Mouse (Mus musculus) heart, embryonic 12.5 days (tissue): ENCODE results near the gene Myh6. TPM values are rescaled to one million over a fixed set of nuclear protein-coding genes. Genes with fewer than 3 reads are reported as not detected.
A peak's percentile ranks its signal among the peaks of the same experiment; 100 is the strongest.
"Not testable (repeated sequence)": the region's sequence is repeated elsewhere in the genome, so short reads cannot be mapped to it uniquely, and the experiment has no call there.

ENCODE experiments used
- ATAC-seq: fragments of 200-750 bp; cut with Nextera tagmentation; 2 replicates; pipeline ENCODE4 v1.8.0; 2017; ENCODE audit warnings: moderate TSS enrichment, moderate library complexity; ENCODE audit not compliant: insufficient number of reproducible peaks, low FRiP score
- H3K27ac ChIP-seq: fragments of 300-500 bp; sonication (generic); 2 replicates; pipeline ENCODE4 v1.5.1; 2016; ENCODE audit warnings: mild to moderate bottlenecking, moderate library complexity; ENCODE audit not compliant: poor library complexity, severe bottlenecking
- H3K27me3 ChIP-seq: fragments of 300-500 bp; sonication (generic); replicated peaks from 2 replicates; pipeline ENCODE4 v1.6.1; 2016; ENCODE audit warnings: mild to moderate bottlenecking, moderate library complexity
- H3K36me3 ChIP-seq: fragments of 300-500 bp; sonication (generic); 2 replicates; pipeline ENCODE4 v1.6.1; 2016; ENCODE audit warnings: mild to moderate bottlenecking, moderate library complexity
- H3K4me1 ChIP-seq: fragments of 300-500 bp; sonication (generic); replicated peaks from 2 replicates; pipeline ENCODE4 v1.6.1; 2016; ENCODE audit warnings: mild to moderate bottlenecking
- H3K4me2 ChIP-seq: fragments of 300-500 bp; sonication (generic); 2 replicates; pipeline ENCODE4 v1.6.1; 2016; ENCODE audit warnings: mild to moderate bottlenecking, moderate library complexity
- H3K4me3 ChIP-seq: fragments of 300-500 bp; sonication (generic); 2 replicates; pipeline ENCODE4 v1.5.1; 2016; ENCODE audit warnings: mild to moderate bottlenecking
- H3K9ac ChIP-seq: fragments of 300-500 bp; sonication (generic); 2 replicates; pipeline ENCODE4 v1.6.1; 2016; ENCODE audit warnings: mild to moderate bottlenecking, moderate library complexity
- H3K9me3 ChIP-seq: fragments of 300-500 bp; sonication (generic); replicated peaks from 2 replicates; pipeline ENCODE4 v1.6.1; 2016; ENCODE audit warnings: mild to moderate bottlenecking, moderate library complexity
- WGBS: fragments of 180-500 bp; shearing (Covaris S2); methylation state at CpG from one replicate; pipeline ENCODE4 v1.1.7; 2016; 5-methylcytosine and 5-hydroxymethylcytosine counted together
- polyA plus RNA-seq: library from polyadenylated mRNA; unstranded; fragments of >200 nt; fragmentation: Nextera tagmentation; extraction: Ambion mirVana; gene quantifications from 2 replicates; pipeline ENCODE4 v1.2.1, GENCODE M21; 2016

Gene Myh6
- polyA plus RNA-seq, 1 experiment from 2014 or later: 2,858 TPM

DNA sequence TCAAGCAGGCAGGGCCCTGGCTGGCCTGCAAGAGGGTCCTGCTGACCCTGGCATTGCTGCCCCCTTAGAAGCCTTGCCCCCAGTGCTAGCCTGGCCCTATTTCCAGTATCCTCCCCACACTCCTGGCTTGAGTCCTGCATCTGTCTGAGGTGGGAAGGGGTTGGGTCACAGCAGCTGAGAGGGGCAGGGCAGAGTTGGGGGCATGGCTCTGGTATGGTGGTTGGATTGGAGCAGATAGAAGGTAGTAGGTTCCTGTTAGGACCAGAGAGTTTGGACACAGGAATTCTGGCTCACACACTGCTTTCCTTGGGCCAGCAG is 28.1 kb upstream of the Myh6 start:
- H3K27ac ChIP-seq: peak overlapping the region; percentile 99
- peak overlapping the region; percentile 69 for H3K4me2 ChIP-seq
- H3K27me3 ChIP-seq: peaks cover 32% of the 10 kb centered on the region; the same call in 1 of the 2 replicates
- H3K9ac ChIP-seq: peak overlapping the region; percentile 80
- H3K4me1 ChIP-seq: peaks cover 46% of the 10 kb centered on the region
- H3K4me3 ChIP-seq: peak overlapping the region; percentile 63
- ATAC-seq: no peak
- peaks cover 30% of the 10 kb centered on the region for H3K36me3 ChIP-seq
- no peaks in the 10 kb centered on the region for H3K9me3 ChIP-seq

DNA sequence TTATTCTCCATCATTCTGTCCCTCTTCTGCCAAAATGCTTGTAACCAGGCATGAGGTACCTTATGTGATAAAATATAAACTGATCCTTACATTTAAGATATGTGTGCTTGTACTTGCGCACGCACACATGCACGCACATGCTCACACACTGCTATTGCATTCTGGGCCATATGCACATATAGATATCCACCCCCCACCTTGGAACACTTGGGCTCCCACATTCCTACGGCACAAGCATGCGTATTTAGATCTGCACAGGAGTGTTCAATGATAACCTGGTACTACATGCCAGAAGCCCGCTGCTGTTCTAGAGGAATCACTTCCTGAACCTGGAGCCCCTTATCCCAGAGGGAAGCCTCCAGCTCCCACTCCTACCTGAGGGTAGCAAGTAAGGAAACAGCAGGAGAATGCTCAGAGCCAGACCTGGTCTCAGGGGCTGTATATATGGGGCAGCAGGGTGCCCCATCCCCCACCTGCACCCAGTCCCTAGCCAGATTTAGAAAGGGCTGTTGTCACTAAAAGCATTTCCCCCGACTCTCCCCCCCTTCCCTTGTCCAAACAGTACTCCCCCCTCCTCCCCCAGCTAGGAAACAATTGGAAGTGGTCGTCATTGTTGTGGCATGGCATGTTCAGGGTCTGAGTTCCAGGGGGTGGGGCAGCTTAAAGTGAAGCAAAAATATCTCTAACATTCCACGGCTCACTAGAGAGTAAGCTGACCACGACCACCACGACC is 27.6 kb upstream of the Myh6 start, which contains the start of gene Myh7:
Gene Myh7, minus strand, starts transcription at position 491 of the 733 bp plus-strand sequence.
- H3K36me3 ChIP-seq: peaks cover 36% of the 10 kb centered on the region
- H3K27me3 ChIP-seq: peaks cover 32% of the 10 kb centered on the region; the same call in 1 of the 2 replicates
- peak within 1 kb of the TSS; percentile 99 for H3K27ac ChIP-seq
- peaks cover 50% of the 10 kb centered on the region for H3K4me1 ChIP-seq
- peak within 1 kb of the TSS; percentile 63 for H3K4me3 ChIP-seq
- H3K4me2 ChIP-seq: peak within 1 kb of the TSS; percentile 69
- 23% methylated on average over 11 of the region's 11 CpGs for WGBS
- ATAC-seq: peak; percentile 63
- peak within 1 kb of the TSS; percentile 95 for H3K9ac ChIP-seq
- H3K9me3 ChIP-seq: no peaks in the 10 kb centered on the region

DNA sequence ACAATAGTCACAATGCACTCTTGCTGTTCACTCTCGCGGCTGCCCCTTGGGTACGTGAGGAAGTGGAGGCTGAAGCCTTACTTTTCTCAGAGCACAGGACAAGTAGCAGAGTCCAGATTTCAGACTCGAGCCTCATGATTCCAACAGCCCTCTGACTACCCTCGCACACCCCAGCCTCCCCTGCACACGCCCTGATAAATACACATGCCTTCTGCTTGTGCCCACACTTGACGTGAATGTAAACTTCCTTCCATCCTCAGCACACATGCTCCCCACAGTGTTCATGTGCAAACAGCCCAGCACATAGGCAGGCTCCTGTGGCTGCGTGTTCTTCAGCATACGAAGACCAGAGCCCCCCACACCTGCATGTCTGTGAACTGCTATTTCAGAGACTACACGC is 26.9 kb upstream of the Myh6 start:
- Histone ChIP-seq H3K27me3 (peaks cover 27% of the 10 kb centered on the region; the same call in 1 of the 2 replicates), H3K4me3 (peak overlapping the region; percentile 63), H3K9ac (peak overlapping the region; percentile 95), H3K4me2 (peak overlapping the region; percentile 69), H3K9me3 (no peaks in the 10 kb centered on the region), H3K4me1 (peaks cover 44% of the 10 kb centered on the region), H3K36me3 (peaks cover 42% of the 10 kb centered on the region), H3K27ac (peak overlapping the region; percentile 99)
- whole genome bisulfite sequencing: 40% methylated on average over 10 of the region's 10 CpGs
- ATAC-seq: no peak

DNA sequence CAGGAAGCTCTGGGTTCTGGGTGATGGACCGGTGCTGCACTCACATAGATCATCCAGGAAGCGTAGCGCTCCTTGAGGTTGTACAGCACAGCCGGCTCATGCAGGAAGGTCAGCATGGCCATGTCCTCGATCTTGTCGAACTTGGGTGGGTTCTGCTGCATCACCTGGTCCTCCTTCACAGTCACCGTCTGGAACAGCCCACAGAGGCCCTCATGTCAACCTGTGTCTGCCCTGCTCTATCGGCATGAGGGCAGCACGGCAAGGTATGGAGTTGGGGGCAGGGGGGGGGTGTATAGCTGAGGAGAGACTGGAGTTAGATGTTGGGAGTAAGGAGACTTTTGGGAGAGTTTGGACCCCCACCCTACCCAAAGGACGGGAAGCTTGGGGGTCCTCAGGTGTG is 25.5 kb upstream of the Myh6 start:
- H3K36me3 ChIP-seq: peaks cover 55% of the 10 kb centered on the region
- peak overlapping the region; percentile 95 for H3K9ac ChIP-seq
- no peaks in the 10 kb centered on the region for H3K9me3 ChIP-seq
- 52% methylated on average over 10 of the region's 10 CpGs for WGBS
- H3K4me2 ChIP-seq: peak overlapping the region; percentile 69
- H3K4me3 ChIP-seq: peak overlapping the region; percentile 63
- peaks cover 30% of the 10 kb centered on the region for H3K4me1 ChIP-seq
- no peak for ATAC-seq
- peak overlapping the region; percentile 99 for H3K27ac ChIP-seq
- peaks cover 24% of the 10 kb centered on the region; the same call in 1 of the 2 replicates for H3K27me3 ChIP-seq

DNA sequence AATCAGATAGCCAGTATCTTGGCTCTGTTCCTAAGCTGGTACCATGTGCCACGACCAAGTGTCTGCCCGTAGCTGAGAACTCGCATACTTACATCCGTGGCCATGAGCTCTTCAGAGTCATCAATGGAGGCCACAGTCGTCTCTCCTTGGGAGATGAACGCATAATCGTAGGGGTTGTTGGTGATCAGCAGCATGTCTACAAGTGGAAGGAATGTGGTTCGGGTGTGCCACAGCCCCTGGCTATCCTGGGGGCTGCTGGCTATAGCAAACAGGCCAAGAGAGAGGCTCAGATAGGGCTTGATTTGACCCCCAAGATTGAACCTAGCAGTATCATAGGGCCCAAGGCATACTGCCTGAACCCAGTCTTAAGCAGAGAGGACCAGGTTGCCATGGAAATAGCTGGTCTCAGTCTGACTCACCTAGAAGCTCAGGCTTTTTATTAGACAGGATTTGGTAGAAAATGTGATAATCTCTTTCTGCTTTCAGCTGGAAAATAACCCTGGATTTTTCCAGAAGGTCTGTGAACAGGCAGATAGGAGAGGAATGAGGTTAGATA is 23.2 kb upstream of the Myh6 start:
- Histone ChIP-seq H3K4me1 (peaks cover 19% of the 10 kb centered on the region), H3K4me3 (peak overlapping the region; percentile 63), H3K4me2 (peak overlapping the region; percentile 69), H3K36me3 (peaks cover 74% of the 10 kb centered on the region), H3K27ac (peak overlapping the region; percentile 99), H3K9ac (peak overlapping the region; percentile 95), H3K9me3 (no peaks in the 10 kb centered on the region), H3K27me3 (peaks cover 11% of the 10 kb centered on the region; the same call in 1 of the 2 replicates)
- no peak for ATAC-seq
- 60% methylated on average over 8 of the region's 8 CpGs for WGBS

GRCm38 (mm10) chr14:54988882-54989281 is 22.2 kb upstream of the Myh6 start:
- peak overlapping the region; percentile 95 for H3K9ac ChIP-seq

GRCm38 (mm10) chr14:54988350-54988874 is 21.7 kb upstream of the Myh6 start:
- not testable (repeated sequence) for H3K4me1 ChIP-seq, H3K9me3 ChIP-seq
- Histone ChIP-seq H3K4me2 (peak overlapping the region; percentile 69), H3K27me3 (peaks cover 12% of the 10 kb centered on the region; the same call in 1 of the 2 replicates), H3K9ac (peak overlapping the region; percentile 95), H3K4me3 (peak overlapping the region; percentile 63), H3K36me3 (peaks cover 88% of the 10 kb centered on the region), H3K27ac (peak overlapping the region; percentile 99)
- ATAC-seq: peak; percentile 22; the same call in 1 of the 2 replicates
- 59% methylated on average over 9 of the region's 9 CpGs for WGBS

More at GRCm38 (mm10) chr14:54988882-54989281, 22.2 kb upstream of the Myh6 start:
- 64% methylated on average over 13 of the region's 13 CpGs for WGBS
- Histone ChIP-seq H3K9me3 (no peaks in the 10 kb centered on the region), H3K27ac (peak overlapping the region; percentile 99), H3K27me3 (peaks cover 12% of the 10 kb centered on the region; the same call in 1 of the 2 replicates), H3K4me3 (peak overlapping the region; percentile 63), H3K4me1 (peaks cover 10% of the 10 kb centered on the region; the same call in 1 of the 2 replicates), H3K4me2 (peak overlapping the region; percentile 69), H3K36me3 (peaks cover 84% of the 10 kb centered on the region)
- no peak for ATAC-seq

DNA sequence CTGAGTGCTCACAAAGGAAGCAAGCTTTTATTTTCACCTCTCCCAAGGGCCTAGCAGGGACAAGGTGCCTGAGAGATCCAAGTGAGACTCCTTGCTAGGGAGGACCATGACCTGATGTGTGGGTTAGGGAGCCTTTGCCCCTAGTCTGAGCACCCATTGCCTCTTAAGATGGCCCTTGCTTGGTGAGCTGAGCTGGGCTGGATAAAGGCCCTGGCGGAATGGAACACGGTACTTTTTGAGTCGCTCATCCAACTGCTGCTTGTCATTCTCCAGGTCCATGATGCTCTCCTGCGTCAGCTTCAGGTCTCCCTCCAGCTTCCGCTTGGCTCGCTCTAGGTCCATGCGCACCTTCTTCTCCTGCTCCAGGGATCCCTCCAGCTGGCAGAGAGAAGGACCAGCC is 15.2 kb upstream of the Myh6 start:
- Histone ChIP-seq H3K27ac (peak overlapping the region; percentile 72), H3K27me3 (0 out of 2 replicates have a peak, but pooled peaks cover 3% of the 10 kb centered on the region), H3K4me1 (peaks cover 26% of the 10 kb centered on the region), H3K36me3 (peaks cover 80% of the 10 kb centered on the region), H3K4me2 (peak overlapping the region; percentile 69), H3K4me3 (no peak overlapping the region), H3K9ac (peak overlapping the region; percentile 75), H3K9me3 (no peaks in the 10 kb centered on the region)
- ATAC-seq: no peak
- WGBS: 84% methylated on average over 7 of the region's 7 CpGs

- no peak for ATAC-seq
- H3K4me3 ChIP-seq: no peak overlapping the region
- no peaks in the 10 kb centered on the region for H3K9me3 ChIP-seq
- 73% methylated on average over 8 of the region's 8 CpGs for WGBS
- H3K4me2 ChIP-seq: peak overlapping the region; percentile 42
- peak overlapping the region; percentile 84 for H3K27ac ChIP-seq
- H3K27me3 ChIP-seq: no peaks in the 10 kb centered on the region
- peaks cover 80% of the 10 kb centered on the region for H3K36me3 ChIP-seq
- H3K4me1 ChIP-seq: peaks cover 35% of the 10 kb centered on the region
- H3K9ac ChIP-seq: peak overlapping the region; percentile 64
Observed at GRCm38 (mm10) chr14:54978664-54979063, 11.9 kb upstream of the Myh6 start.

GRCm38 (mm10) chr14:54976633-54977032 is 9.9 kb upstream of the Myh6 start, which contains the start of gene Gm17428:
TSS of gene Gm17428 (plus strand) at chr14:54976933.
- Histone ChIP-seq H3K36me3 (peaks cover 77% of the 10 kb centered on the region), H3K4me2 (0 out of 2 replicates have a peak within 1 kb of the TSS, but pooled peaks have one; percentile 10), H3K4me3 (no peak within 1 kb of the TSS), H3K9me3 (no peaks in the 10 kb centered on the region), H3K27ac (peak within 1 kb of the TSS; percentile 84), H3K4me1 (peaks cover 49% of the 10 kb centered on the region), H3K27me3 (no peaks in the 10 kb centered on the region), H3K9ac (peak within 1 kb of the TSS; percentile 50)
- WGBS: 40% methylated on average over 1 of the region's 1 CpGs
- ATAC-seq: no peak
